Mouse (Mus musculus) heart, postnatal 14 days (tissue): ENCODE data around the gene Bnip3. TPM values are rescaled to one million over a fixed set of nuclear protein-coding genes. Genes with fewer than 3 reads are reported as not detected.

ENCODE experiments used
- DNase-seq, 2 experiments: peaks; one replicate each; pipeline ENCODE4 v3.0.0; 2021 to 2022
- intact Hi-C: fragments of 180-260 bp; cut with DNase I; formaldehyde crosslinking; loops from one replicate; pipeline ENCODE4 v1.15.1; 2025
- long read RNA-seq, 2 experiments: library from polyadenylated mRNA; stranded (forward); transcript quantifications; one replicate each; pipeline ENCODE4 v2.0.0; 2021
- total RNA-seq, 2 experiments: library from RNA; stranded (reverse); gene quantifications; 2 replicates each; pipeline ENCODE4 v1.2.3; 2021

Bnip3 gene
- total RNA-seq, result 100 to 1,000 TPM; 157 to 188 TPM
- long read RNA-seq, experiment 1, transcript Bnip3-201 (6 exons, 1,756 nt), result major isoform, 455 of 465 reads
- long read RNA-seq, experiment 1, partial matches to known transcripts, result 3 of 465 reads
- long read RNA-seq, experiment 1, other reads (novel, unspliced or antisense), result 7 of 465 reads
- long read RNA-seq, experiment 2, transcript Bnip3-201 (6 exons, 1,756 nt), result major isoform, 282 of 289 reads
- long read RNA-seq, experiment 2, partial matches to known transcripts, result 3 of 289 reads
- long read RNA-seq, experiment 2, other reads (novel, unspliced or antisense), result 4 of 289 reads

- intact Hi-C loops, result loop anchor here (5.0 kb wide), 1 partner anchor 62 kb away; the partner anchor contains the start of genes Mapk1ip1 and Ppp2r2d
Measured at GRCm38 (mm10) chr7:138909277-138910192, at the start of gene Bnip3. Bnip3 (minus strand) TSS chr7:138909519.

GRCm38 (mm10) chr7:138957106-138957505 is 47.8 kb upstream of the Bnip3 start:
- intact Hi-C loops, result no loop called here

More at GRCm38 (mm10) chr7:138909277-138910192, at the start of gene Bnip3:
- DNase-seq, result peak; percentile 90 to 94

GRCm38 (mm10) chr7:138955787-138956186 is 46.5 kb upstream of the Bnip3 start:
- intact Hi-C loops, result no loop called here

More at GRCm38 (mm10) chr7:138957106-138957505, 47.8 kb upstream of the Bnip3 start:
- no peak for DNase-seq

GRCm38 (mm10) chr7:138948309-138948708 is 39.0 kb upstream of the Bnip3 start:
- intact Hi-C loops, result no loop called here
- DNase-seq, result no peak

More at GRCm38 (mm10) chr7:138955787-138956186, 46.5 kb upstream of the Bnip3 start:
- no peak for DNase-seq

- intact Hi-C loops, result no loop called here
- DNase-seq, result no peak
Measured at GRCm38 (mm10) chr7:138947741-138948140, 38.4 kb upstream of the Bnip3 start.

- DNase-seq, result no peak
- intact Hi-C loops, result no loop called here
Measured at GRCm38 (mm10) chr7:138945668-138946067, 36.3 kb upstream of the Bnip3 start.

GRCm38 (mm10) chr7:138942301-138942700 is 33.0 kb upstream of the Bnip3 start:
- DNase-seq, result no peak
- intact Hi-C loops, result loop anchor here (5.0 kb wide), 1 partner anchor 50 kb away; no protein-coding TSS in a partner anchor

GRCm38 (mm10) chr7:138941571-138941970 is 32.3 kb upstream of the Bnip3 start:
- intact Hi-C loops, result loop anchor here (5.0 kb wide), 1 partner anchor 51 kb away; no protein-coding TSS in a partner anchor
- no peak for DNase-seq

- intact Hi-C loops, result loop anchor here (5.0 kb wide), 1 partner anchor 51 kb away; no protein-coding TSS in a partner anchor
- DNase-seq, result no peak
Measured at GRCm38 (mm10) chr7:138940612-138941461, 31.5 kb upstream of the Bnip3 start, which contains the start of gene Jakmip3. Jakmip3 (plus strand) TSS chr7:138940730.

- DNase-seq, result no peak
Measured at GRCm38 (mm10) chr7:138940256-138940611, 30.9 kb upstream of the Bnip3 start.

GRCm38 (mm10) chr7:138938991-138939390 is 29.7 kb upstream of the Bnip3 start:
- intact Hi-C loops, result no loop called here

More at GRCm38 (mm10) chr7:138940256-138940611, 30.9 kb upstream of the Bnip3 start:
- intact Hi-C loops, result loop anchor here (5.0 kb wide), 1 partner anchor 52 kb away; no protein-coding TSS in a partner anchor

GRCm38 (mm10) chr7:138934523-138934922 is 25.2 kb upstream of the Bnip3 start:
- DNase-seq, result no peak
- intact Hi-C loops, result no loop called here

More at GRCm38 (mm10) chr7:138938991-138939390, 29.7 kb upstream of the Bnip3 start:
- DNase-seq, result no peak

- no peak for DNase-seq
- intact Hi-C loops, result loop anchor here (10.0 kb wide), 1 partner anchor 194 kb away; no protein-coding TSS in a partner anchor
Measured at GRCm38 (mm10) chr7:138928456-138928855, 19.1 kb upstream of the Bnip3 start.

GRCm38 (mm10) chr7:138923756-138924425 is 14.6 kb upstream of the Bnip3 start:
- intact Hi-C loops, result loop anchor here (1.0 to 10.0 kb wide), 2 partner anchors 84 to 189 kb away; no protein-coding TSS in a partner anchor
- DNase-seq, result peak; percentile 43 to 46

GRCm38 (mm10) chr7:138921611-138922010 is 12.3 kb upstream of the Bnip3 start:
- DNase-seq, result no peak
- intact Hi-C loops, result loop anchor here (1.0 to 10.0 kb wide), 2 partner anchors 79 to 187 kb away; no protein-coding TSS in a partner anchor

- DNase-seq, result peak; percentile 84 to 85
- intact Hi-C loops, result no loop called here
Measured at GRCm38 (mm10) chr7:138919156-138919944, 10.0 kb upstream of the Bnip3 start.

GRCm38 (mm10) chr7:138913616-138914015 is 4.3 kb upstream of the Bnip3 start:
- DNase-seq, result no peak
- intact Hi-C loops, result no loop called here

- intact Hi-C loops, result no loop called here
- DNase-seq, result no peak
Measured at GRCm38 (mm10) chr7:138910193-138910562, 859 bp upstream of the Bnip3 start.
